Comparison of ENCODE assay signal across 19 mouse cellular contexts in the genomic region with DNA sequence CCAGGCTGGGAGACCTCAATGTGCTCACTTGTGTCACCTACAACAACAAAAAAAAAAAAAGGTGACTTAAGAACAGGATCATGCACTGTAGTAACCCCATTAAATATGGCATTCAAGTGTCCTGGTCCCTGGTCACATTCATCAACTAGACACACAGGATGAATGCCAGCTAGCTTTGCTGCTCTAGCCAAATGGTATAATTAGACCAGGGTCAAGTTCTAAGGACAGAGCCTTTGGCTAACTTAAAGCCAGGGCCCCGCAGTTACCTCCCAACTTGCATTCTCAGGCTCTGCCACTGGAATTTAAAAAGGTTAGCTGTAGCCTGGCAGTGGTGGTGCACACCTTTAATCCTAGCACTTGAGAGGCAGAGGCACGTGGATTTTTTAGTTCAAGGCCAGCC.
A peak's percentile ranks its signal among the peaks of the same experiment; 100 is the strongest.
DNase-seq lines count a peak whose midpoint lies in the region; TF ChIP-seq lines count a peak whose summit lies in the region.
"Had no signal": no experiment of that assay in that cellular context is flagged by ENCODE, and none has a peak within 500 bp of the region (broad histone marks: within the 10 kb centered on the region; RNA-seq: fewer than 3 reads in every experiment).

No protein-coding gene starts in this region.

- peak; percentile 61 for DNase-seq in gastrocnemius, adult 2 months
- DNase-seq in gastrocnemius, postnatal 10 days = no peak
- peak; percentile 35 for DNase-seq in kidney, adult 11 months
- no peak for DNase-seq in kidney, postnatal 4 days
- DNase-seq in adrenal gland, postnatal 36 days = peak; percentile 50
- peak; percentile 56 to 63 for DNase-seq in heart, postnatal 10 days
- DNase-seq in thymus, postnatal 36 days = no peak
- no peak for DNase-seq in cerebellum, adult 9-10 months
- DNase-seq: B cell, adult 2 months; cerebellum, adult 8-10 months; left cerebral cortex, postnatal 4 days; lung, adult 18-20 months; lung, postnatal 14 days; thymus, postnatal 25 days had no signal

- intact Hi-C loops in gastrocnemius, adult 2 months (cut with DNase I) = no loop called here
- intact Hi-C loops in heart, postnatal 10 days (cut with DNase I) = no loop called here

- TF ChIP-seq CTCF in gastrocnemius, adult 2 months (IDR thresholded peaks at IDR 0.05) = no peak

- peak overlapping the region; percentile 71 for H3K27ac ChIP-seq in gastrocnemius, adult 2 months
- H3K27ac ChIP-seq: embryonic facial prominence, embryonic 10.5 days; kidney, embryonic 15.5 days; left cerebral cortex, adult 2 months; midbrain, embryonic 15.5 days had no signal

- H3K4me3 ChIP-seq in gastrocnemius, adult 2 months = no peak overlapping the region
- H3K4me3 ChIP-seq: embryonic facial prominence, embryonic 10.5 days; kidney, embryonic 15.5 days; left cerebral cortex, adult 2 months; midbrain, embryonic 15.5 days; myocyte had no signal

Comparison
In these comparisons a context has a peak if more than half of its experiments do, and no peak if none do; other contexts are left out.
1. DNase-seq: peak in gastrocnemius, adult 2 months (single experiment), kidney, adult 11 months (single experiment), adrenal gland, postnatal 36 days (2 of 2) and heart, postnatal 10 days (2 of 2); none in gastrocnemius, postnatal 10 days (single experiment), kidney, postnatal 4 days (0 of 2), thymus, postnatal 36 days (0 of 2) and cerebellum, adult 9-10 months (single experiment).